ENCODE assay signal across 8 mouse cellular contexts in genomic region chr2:152847057-152847814, GRCm38 (mm10). TPM values are rescaled to one million over a fixed set of nuclear protein-coding genes. Genes with fewer than 3 reads are reported as not detected.
A peak's percentile ranks its signal among the peaks of the same experiment; 100 is the strongest.
DNase-seq lines count a peak whose midpoint lies in the region; ATAC-seq and TF ChIP-seq lines count a peak whose summit lies in the region.

No protein-coding gene starts in this region.

- H3K4me3 ChIP-seq in kidney, postnatal 0 days (replicated peaks; ENCODE audit: low read depth, low read length), result no peak overlapping the region
- peak overlapping the region; percentile 27 for H3K4me3 ChIP-seq in intestine, embryonic 16.5 days (ENCODE audit: low read length)
- H3K4me3 ChIP-seq in myocyte, result peak overlapping the region; percentile 73

- H3K36me3 ChIP-seq in kidney, postnatal 0 days (ENCODE audit: insufficient read depth, low read length), result no peaks in the 10 kb centered on the region
- no peaks in the 10 kb centered on the region for H3K36me3 ChIP-seq in intestine, embryonic 16.5 days (ENCODE audit: control insufficient read depth, insufficient read depth, low read length)
- peaks cover 5% of the 10 kb centered on the region for H3K36me3 ChIP-seq in myocyte (ENCODE audit: control insufficient read depth, insufficient read depth)

- no peak for ATAC-seq in kidney, postnatal 0 days (replicated peaks; ENCODE audit: low FRiP score, low read depth)
- ATAC-seq in erythroblast, adult 5-6 weeks (replicated peaks; ENCODE audit: low FRiP score, poor library complexity, severe bottlenecking), result peak; percentile 7
- no peak for ATAC-seq in intestine, embryonic 16.5 days

- WGBS in kidney, postnatal 0 days, result 21% methylated on average over 3 of the region's 3 CpGs
- 16% methylated on average over 3 of the region's 3 CpGs for WGBS in intestine, embryonic 16.5 days

- no peak for TF ChIP-seq POLR2A in myocyte (IDR thresholded peaks at IDR 0.05; ENCODE audit: insufficient read length, low read depth)

- TF ChIP-seq CTCF in kidney, postnatal 0 days (IDR thresholded peaks at IDR 0.05; ENCODE audit: low read depth), result no peak

- H3K4me2 ChIP-seq in kidney, postnatal 0 days (ENCODE audit: low read length), result peak overlapping the region; percentile 39
- peak overlapping the region; percentile 38; the same call in 1 of the 2 replicates for H3K4me2 ChIP-seq in intestine, embryonic 16.5 days (ENCODE audit: low read depth, low read length)
- H3K4me2 ChIP-seq in myocyte (ENCODE audit: low read depth), result peak overlapping the region; percentile 72

- H3K27me3 ChIP-seq in kidney, postnatal 0 days (ENCODE audit: insufficient read depth, low read length), result no peaks in the 10 kb centered on the region
- H3K27me3 ChIP-seq in intestine, embryonic 16.5 days (replicated peaks; ENCODE audit: control insufficient read depth, insufficient read depth, low read length), result no peaks in the 10 kb centered on the region
- no peaks in the 10 kb centered on the region for H3K27me3 ChIP-seq in myocyte (ENCODE audit: control insufficient read depth, insufficient read depth, insufficient read length)

- no peaks in the 10 kb centered on the region for H3K9me3 ChIP-seq in kidney, postnatal 0 days (replicated peaks; ENCODE audit: low read length)
- H3K9me3 ChIP-seq in intestine, embryonic 16.5 days (ENCODE audit: control insufficient read depth, low read length), result no peaks in the 10 kb centered on the region

- peaks cover 42% of the 10 kb centered on the region for H3K79me2 ChIP-seq in myocyte (ENCODE audit: control insufficient read depth, insufficient read depth)

- H3K9ac ChIP-seq in kidney, postnatal 0 days (ENCODE audit: low read depth, low read length), result no peak overlapping the region
- no peak overlapping the region for H3K9ac ChIP-seq in intestine, embryonic 16.5 days (ENCODE audit: low read depth, low read length)

- peak overlapping the region; percentile 16 for H3ac ChIP-seq in myocyte (ENCODE audit: control insufficient read depth, insufficient read length)

- DNase-seq in kidney, postnatal 0 days (ENCODE audit: low spot score), result no peak
- no peak for DNase-seq in kidney, postnatal 25 days
- DNase-seq in retina, postnatal 1 day, result no peak
- no peak for DNase-seq in right cerebral cortex, postnatal 36 days (ENCODE audit: low spot score in 2 of 2)
- DNase-seq in embryo, embryonic 10 days (ENCODE audit: low spot score), result no peak

- no peak overlapping the region for H3K27ac ChIP-seq in kidney, postnatal 0 days
- no peak overlapping the region for H3K27ac ChIP-seq in intestine, embryonic 16.5 days (ENCODE audit: low read length)

- 0 out of 2 replicates have a peak, but pooled peaks cover 2% of the 10 kb centered on the region for H3K4me1 ChIP-seq in kidney, postnatal 0 days (replicated peaks; ENCODE audit: insufficient read depth, low read length)
- H3K4me1 ChIP-seq in intestine, embryonic 16.5 days (ENCODE audit: control insufficient read depth, insufficient read depth, low read length), result peaks cover 13% of the 10 kb centered on the region

TF ChIP-seq in myocyte, 11 proteins besides CTCF, POLR2A, EP300 and RAD21:
- TF ChIP-seq CEBPB (IDR thresholded peaks at IDR 0.05; ENCODE audit: insufficient read depth, poor library complexity, severe bottlenecking) (peak; percentile 87; the same call in 1 of the 2 replicates), E2F4 (IDR thresholded peaks at IDR 0.05; ENCODE audit: insufficient read depth) (no peak)

RNA-seq across cellular contexts. Expression of gene Tpx2, which starts 0.5 kb away (rescaled TPM):
- polyA plus RNA-seq in kidney, postnatal 0 days (2015; fragmentation: Nextera tagmentation; extraction: Ambion mirVana), result 37.3 and 41.4 TPM in 2 replicates
- 39.8 and 43.9 TPM in 2 replicates for total RNA-seq in erythroblast, adult 5-6 weeks (2015; ENCODE audit: low replicate concordance)
- 53.4 and 65.9 TPM in 2 replicates for total RNA-seq in erythroblast, adult 5-6 weeks (2017; ENCODE audit: low replicate concordance)
- polyA plus RNA-seq in intestine, embryonic 16.5 days (2015; fragmentation: Nextera tagmentation; extraction: Ambion mirVana), result 45.7 and 51.5 TPM in 2 replicates
- 26.3 TPM for polyA plus RNA-seq in myocyte (2012; fragmentation: generic; extraction: Trizol)

RNA-seq across cellular contexts. Expression of gene Bcl2l1, which starts 15.7 kb away (rescaled TPM):
- 95.6 and 98.7 TPM in 2 replicates for polyA plus RNA-seq in kidney, postnatal 0 days (2015; fragmentation: Nextera tagmentation; extraction: Ambion mirVana)
- 543 and 572 TPM in 2 replicates for total RNA-seq in erythroblast, adult 5-6 weeks (2015; ENCODE audit: low replicate concordance)
- total RNA-seq in erythroblast, adult 5-6 weeks (2017; ENCODE audit: low replicate concordance), result 807 and 937 TPM in 2 replicates
- 65.8 and 66.8 TPM in 2 replicates for polyA plus RNA-seq in intestine, embryonic 16.5 days (2015; fragmentation: Nextera tagmentation; extraction: Ambion mirVana)
- 57.0 TPM for polyA plus RNA-seq in myocyte (2012; fragmentation: generic; extraction: Trizol)
